Mouse (Mus musculus) MN1 (cell line): ENCODE data around the gene Rraga.
"Not testable (repeated sequence)": the region's sequence is repeated elsewhere in the genome, so short reads cannot be mapped to it uniquely, and the experiment has no call there.

Experiments
- DNase-seq: peaks from one replicate; pipeline ENCODE4 v3.0.0-alpha.2; 2016; ENCODE audit warnings: low spot score

Gene Rraga

GRCm38 (mm10) chr4:86591304-86591703, 15.8 kb downstream of the Rraga start:
- no peak for DNase-seq

DNA sequence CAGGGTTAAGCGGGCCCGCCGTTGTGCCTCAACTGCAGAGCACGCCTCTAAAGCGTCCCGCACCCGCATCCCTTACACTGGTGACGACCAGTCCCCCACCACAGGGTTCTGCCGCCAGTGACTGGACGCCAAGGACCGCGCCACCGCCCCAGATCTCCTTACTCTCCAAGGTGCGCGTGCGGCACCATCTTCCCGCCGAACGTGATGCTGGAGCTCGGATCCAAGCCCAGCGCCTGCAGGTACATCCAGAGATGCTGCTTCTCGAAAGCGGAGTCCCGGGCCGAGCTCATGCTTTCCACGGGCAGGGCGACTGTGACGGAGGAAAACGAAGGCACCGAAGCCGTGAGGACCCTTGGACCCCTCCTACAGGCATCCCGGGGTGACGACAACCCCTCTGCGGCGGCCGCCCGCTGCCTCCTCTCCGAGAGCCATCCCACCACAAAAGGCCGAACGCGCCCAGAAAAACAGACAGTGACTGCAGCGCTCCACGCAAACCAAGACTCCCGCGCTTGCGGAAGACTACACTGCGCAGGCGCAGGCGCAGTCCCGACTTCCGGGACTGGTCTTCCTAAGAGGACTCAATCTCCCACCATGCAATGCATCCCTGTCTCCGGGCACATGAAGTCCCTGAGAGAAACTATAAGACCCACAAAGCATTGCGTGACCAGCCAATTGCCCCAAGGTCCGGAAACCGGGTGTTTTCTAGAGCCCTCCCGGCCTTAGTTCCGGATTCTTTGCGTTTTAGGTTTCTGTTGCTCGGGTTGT, 36.2 kb downstream of the Rraga start, which contains the start of gene Haus6:
TSS of gene Haus6 (minus strand) at position 532 of the 765 bp plus-strand sequence.
- peak; percentile 96 for DNase-seq

GRCm38 (mm10) chr4:86612289-86612620, 36.8 kb downstream of the Rraga start:
- no peak for DNase-seq

GRCm38 (mm10) chr4:86620506-86620905, 45.0 kb downstream of the Rraga start:
- DNase-seq = no peak

DNA sequence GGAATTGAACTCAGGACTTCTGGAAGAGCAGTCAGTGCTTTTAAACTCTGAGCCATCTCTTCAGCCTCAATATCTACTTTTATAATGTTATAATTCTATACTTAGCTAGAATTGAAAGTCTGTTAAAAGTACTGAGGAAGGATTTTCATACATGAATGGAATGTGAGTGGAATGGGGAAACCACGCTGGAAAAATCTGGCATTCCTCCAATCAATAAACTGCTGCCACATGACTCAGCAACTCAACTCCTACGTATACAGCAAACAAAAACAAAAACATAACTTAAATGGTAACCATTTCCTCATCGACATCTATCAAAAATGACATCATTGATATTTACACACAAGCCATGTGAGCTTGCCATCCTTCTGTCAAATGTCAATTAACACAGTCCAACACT, 46.6 kb downstream of the Rraga start:
- no peak for DNase-seq

- DNase-seq = not testable (repeated sequence)
Measured at GRCm38 (mm10) chr4:86622532-86622931, 47.1 kb downstream of the Rraga start.

DNA sequence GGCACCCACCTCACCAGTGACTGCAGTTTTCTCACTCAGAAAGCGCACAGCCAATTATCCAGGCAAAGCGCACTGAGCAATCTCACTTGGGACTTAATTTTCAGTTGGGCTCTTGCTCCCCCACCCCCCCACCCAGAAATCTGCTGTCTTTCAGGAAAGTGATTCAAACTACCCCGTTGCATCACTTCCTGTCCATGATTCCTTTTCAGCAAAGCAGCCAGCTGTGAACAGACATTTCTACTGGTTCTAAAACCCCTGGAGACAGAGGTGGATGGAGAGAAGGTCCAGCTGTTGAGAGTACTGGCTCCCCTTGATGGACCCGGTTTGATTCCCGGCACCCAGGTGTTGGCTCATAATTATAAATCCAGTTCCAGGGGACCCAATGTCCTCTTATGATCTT, 50.0 kb downstream of the Rraga start:
- DNase-seq = no peak

- DNase-seq = not testable (repeated sequence)
Measured at GRCm38 (mm10) chr4:86626496-86626895, 51.0 kb downstream of the Rraga start.
